8 mouse cellular contexts compared by ENCODE assay signal in genomic region chr7:79275345-79275744, GRCm38 (mm10). TPM values are rescaled to one million over a fixed set of nuclear protein-coding genes. Genes with fewer than 3 reads are reported as not detected.
DNase-seq lines count a peak whose midpoint lies in the region; ATAC-seq and TF ChIP-seq lines count a peak whose summit lies in the region.

No protein-coding gene starts in this region.

- intact Hi-C loops in left cerebral cortex, adult 2 months (cut with DNase I): loop anchor here (10.0 kb wide), 1 partner anchor 189 kb away; the partner anchor contains the start of gene Polg
- intact Hi-C loops in left cerebral cortex, postnatal 14 days (cut with DNase I): no loop called here

- no peaks in the 10 kb centered on the region for H3K27me3 ChIP-seq in heart, embryonic 16.5 days (ENCODE audit: control insufficient read depth, insufficient read depth, low read length)
- no peaks in the 10 kb centered on the region for H3K27me3 ChIP-seq in liver, embryonic 15.5 days

- 10% methylated on average over 11 of the region's 11 CpGs for WGBS in heart, embryonic 16.5 days
- WGBS in liver, embryonic 15.5 days (ENCODE audit: insufficient replicate concordance): 36% methylated on average over 11 of the region's 11 CpGs

- no peak for TF ChIP-seq CTCF in left cerebral cortex, adult 2 months (IDR thresholded peaks at IDR 0.05)

- H3K9me3 ChIP-seq in heart, embryonic 16.5 days (replicated peaks; ENCODE audit: control insufficient read depth, low read length): no peaks in the 10 kb centered on the region
- no peaks in the 10 kb centered on the region for H3K9me3 ChIP-seq in liver, embryonic 15.5 days (replicated peaks)

- no peaks in the 10 kb centered on the region for H3K36me3 ChIP-seq in heart, embryonic 16.5 days (ENCODE audit: control insufficient read depth, insufficient read depth)
- peaks cover 5% of the 10 kb centered on the region; the same call in 1 of the 2 replicates for H3K36me3 ChIP-seq in liver, embryonic 15.5 days (replicated peaks)

- peak in 1 of 2 experiments; percentile 17 for DNase-seq in left cerebral cortex, adult 2 months (ENCODE audit: extremely low spot score in 1 of 2, low spot score in 2 of 2)
- DNase-seq in left cerebral cortex, postnatal 14 days (ENCODE audit: low spot score in 2 of 2): no peak
- no peak for DNase-seq in adipocyte (ENCODE audit: low spot score)
- DNase-seq in frontal cortex, adult 2 months (ENCODE audit: extremely low spot score in 1 of 2, low spot score in 1 of 2): no peak
- DNase-seq in c-Kit-positive CD71-positive TER-119-positive erythroid progenitor cells, embryonic 14.5 days (ENCODE audit: low spot score): no peak

- H3K27ac ChIP-seq in left cerebral cortex, adult 2 months: peak overlapping the region; percentile 94
- no peak overlapping the region for H3K27ac ChIP-seq in brown adipose tissue, adult 24 weeks (replicated peaks; ENCODE audit: low read depth, low read length)
- peak overlapping the region; percentile 60 for H3K27ac ChIP-seq in heart, embryonic 16.5 days (ENCODE audit: low read length)
- H3K27ac ChIP-seq in liver, embryonic 15.5 days (replicated peaks): peak overlapping the region; percentile 46; the same call in 1 of the 2 replicates

- ATAC-seq in heart, embryonic 16.5 days (replicated peaks; ENCODE audit: extremely low read depth, insufficient read depth, low FRiP score): no peak
- ATAC-seq in liver, embryonic 15.5 days (ENCODE audit: insufficient read depth): no peak

- H3K4me2 ChIP-seq in heart, embryonic 16.5 days (ENCODE audit: low read depth, low read length): peak overlapping the region; percentile 93
- peak overlapping the region; percentile 86 for H3K4me2 ChIP-seq in liver, embryonic 15.5 days

- peak overlapping the region; percentile 91 for H3K4me3 ChIP-seq in left cerebral cortex, adult 2 months
- H3K4me3 ChIP-seq in brown adipose tissue, adult 24 weeks (ENCODE audit: insufficient read depth, low read depth, low read length): peak overlapping the region; percentile 52
- peak overlapping the region; percentile 47 for H3K4me3 ChIP-seq in heart, embryonic 16.5 days (ENCODE audit: low read length)
- peak overlapping the region; percentile 91 for H3K4me3 ChIP-seq in liver, embryonic 15.5 days (replicated peaks)

- H3K4me1 ChIP-seq in brown adipose tissue, adult 24 weeks (ENCODE audit: control insufficient read depth, insufficient read depth, insufficient read length, low read length): peaks cover 27% of the 10 kb centered on the region; the same call in 1 of the 2 replicates
- peaks cover 34% of the 10 kb centered on the region for H3K4me1 ChIP-seq in heart, embryonic 16.5 days (ENCODE audit: control insufficient read depth, insufficient read depth, low read length)
- H3K4me1 ChIP-seq in liver, embryonic 15.5 days (replicated peaks): peaks cover 89% of the 10 kb centered on the region

- peak overlapping the region; percentile 53 for H3K9ac ChIP-seq in heart, embryonic 16.5 days (ENCODE audit: low read length)
- H3K9ac ChIP-seq in liver, embryonic 15.5 days: peak overlapping the region; percentile 95

RNA-seq across cellular contexts. Expression of gene Abhd2, which starts 2.3 kb away (rescaled TPM):
- 100 to 1,000 TPM; 103 to 116 TPM for total RNA-seq in left cerebral cortex, adult 2 months (2021)
- 100 to 1,000 TPM; 125 to 135 TPM for total RNA-seq in left cerebral cortex, postnatal 14 days (2021)
- polyA plus RNA-seq in brown adipose tissue, adult 24 weeks (2012; ENCODE audit: insufficient read depth, insufficient read length, missing spikeins): 6.3 and 7.2 TPM in 2 replicates
- polyA plus RNA-seq in heart, embryonic 16.5 days (2015; fragmentation: Nextera tagmentation; extraction: Ambion mirVana): 4.1 and 4.9 TPM in 2 replicates
- polyA plus RNA-seq in liver, embryonic 15.5 days (2015; fragmentation: Nextera tagmentation; extraction: Ambion mirVana): 11.4 TPM in 2 replicates
- polyA plus RNA-seq in frontal cortex, adult 2 months (2012; rRNA removed): 38.6 and 39.2 TPM in 2 replicates
